Mouse (Mus musculus) myocyte (in vitro differentiated cells): Measurements from ENCODE around the gene Hist1h3h.
"Not testable (repeated sequence)": the region's sequence is repeated elsewhere in the genome, so short reads cannot be mapped to it uniquely, and the experiment has no call there.

Source experiments
- MYOG ChIP-seq, 3 experiments: IDR thresholded peaks; one replicate each; pipeline ENCODE4 v1.6.1; 2011; ENCODE audit warnings: control low read depth in 2 of 3, low read depth in 2 of 3, mild to moderate bottlenecking in 2 of 3; ENCODE audit not compliant: insufficient read length in 2 of 3, control insufficient read depth in 1 of 3, insufficient read depth in 1 of 3
- POLR2A ChIP-seq: IDR thresholded peaks from one replicate; pipeline ENCODE4 v1.6.1; 2011; ENCODE audit warnings: low read depth, mild to moderate bottlenecking, control low read depth, moderate library complexity; ENCODE audit not compliant: insufficient read length
- POLR2AphosphoS2 ChIP-seq: IDR thresholded peaks from one replicate; pipeline ENCODE4 v1.6.1; 2011; ENCODE audit warnings: low read depth, control low read depth; ENCODE audit not compliant: insufficient read length

DNA sequence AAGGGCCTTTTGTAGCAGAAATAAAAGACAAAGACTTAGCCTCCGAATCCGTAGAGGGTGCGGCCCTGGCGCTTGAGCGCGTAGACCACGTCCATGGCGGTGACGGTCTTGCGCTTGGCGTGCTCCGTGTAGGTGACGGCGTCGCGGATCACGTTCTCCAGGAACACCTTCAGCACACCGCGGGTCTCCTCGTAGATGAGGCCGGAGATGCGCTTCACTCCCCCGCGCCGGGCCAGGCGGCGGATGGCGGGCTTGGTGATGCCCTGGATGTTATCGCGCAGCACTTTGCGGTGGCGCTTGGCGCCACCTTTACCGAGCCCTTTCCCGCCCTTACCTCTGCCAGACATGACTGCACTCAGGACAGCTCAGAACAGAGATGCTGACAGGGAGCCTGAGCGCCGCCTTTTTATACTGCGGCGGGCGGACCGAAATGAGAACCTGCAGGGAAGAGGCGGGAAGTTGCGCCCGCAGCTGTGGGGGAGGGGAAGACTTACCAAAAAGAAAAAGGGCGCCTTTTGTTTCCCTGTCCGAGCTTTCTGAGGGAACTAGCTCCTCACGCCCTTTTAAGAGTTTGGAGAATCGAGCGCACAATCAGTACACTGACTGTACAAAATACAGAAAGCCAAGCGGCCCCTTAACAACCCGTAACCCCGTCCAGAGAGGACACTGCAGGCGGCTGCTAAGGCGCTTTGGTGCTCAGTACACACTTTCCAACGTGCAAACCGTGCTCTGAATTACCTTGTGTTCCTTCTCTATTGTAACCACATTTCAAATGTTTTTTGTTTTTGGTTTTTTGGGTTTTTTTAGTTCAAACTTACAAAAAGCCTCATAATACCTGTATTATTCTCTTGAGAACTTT, 32.9 kb downstream of the Hist1h3h start, which contains the start of gene Hist1h4k:
- TF ChIP-seq POLR2A (peak; percentile 80), POLR2AphosphoS2 (peak; percentile 92)
- TF ChIP-seq MYOG (IDR thresholded peaks at IDR 0.05; ENCODE audit: control insufficient read depth in 1 of 3, insufficient read depth in 1 of 3, insufficient read length in 2 of 3, low read depth in 2 of 3), result not testable (repeated sequence)
